Mouse (Mus musculus): ENCODE results near the gene Gm21409.
"Not testable (repeated sequence)": the region's sequence is repeated elsewhere in the genome, so short reads cannot be mapped to it uniquely, and the experiment has no call there.

The Gm21409 gene

DNA sequence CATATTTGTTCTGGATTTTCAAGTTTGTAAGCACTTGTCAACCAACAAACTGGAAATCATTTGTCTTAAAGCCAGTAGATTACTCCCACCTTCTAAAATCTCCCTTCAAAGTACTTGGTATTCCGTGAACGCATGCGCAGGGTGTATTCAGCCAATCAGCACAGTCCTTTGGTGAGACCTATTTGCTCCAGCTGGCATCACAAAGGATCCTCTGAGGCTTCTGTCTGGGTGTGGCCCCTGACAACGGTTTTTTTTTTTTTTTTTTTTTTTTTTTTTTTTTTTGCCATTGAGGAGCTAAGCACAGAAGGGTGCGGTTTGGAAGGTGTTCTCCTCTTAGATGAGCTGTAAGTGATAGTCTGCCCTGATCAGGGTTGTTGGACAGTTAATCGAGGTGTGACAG lies at the start of gene Gm21409:
Gm21409 (plus strand) TSS at position 301 of the 400 bp plus-strand sequence.
- not testable (repeated sequence) for DNase-seq (ENCODE audit: low spot score)
